Mouse (Mus musculus) embryo, embryonic 9.5 days (tissue): ENCODE measurements around the gene Card11.

Experiments
- DNase-seq: peaks from one replicate; pipeline ENCODE4 v3.0.0-alpha.2; 2017; ENCODE audit errors: extremely low spot score

The Card11 gene

DNA sequence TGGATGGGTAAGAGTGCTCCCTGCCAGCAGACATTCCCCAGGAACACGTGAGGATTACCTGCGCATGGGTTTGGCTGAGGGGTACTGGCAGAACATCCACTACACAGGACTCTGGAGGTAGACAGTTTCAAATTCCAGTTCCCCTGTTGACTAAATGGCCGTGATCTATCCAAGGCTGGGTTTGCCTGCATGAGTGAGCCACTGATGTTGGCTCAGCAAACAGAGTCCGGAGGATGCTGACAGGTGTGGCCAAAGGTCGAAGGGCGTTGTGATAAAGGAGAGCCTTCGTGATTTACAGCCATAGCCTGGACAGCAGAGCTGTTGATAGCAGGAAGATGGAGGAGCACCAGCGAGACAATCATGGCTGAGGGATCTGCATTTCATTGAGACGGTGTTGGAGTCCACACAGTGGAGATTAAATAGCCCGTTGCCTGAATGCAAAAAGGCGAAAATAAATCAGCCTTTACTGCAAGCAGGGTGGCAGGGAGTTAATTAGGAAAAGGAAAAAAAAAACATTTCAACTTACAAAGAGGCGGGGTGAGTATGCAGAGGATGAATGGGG, 147.9 kb downstream of the Card11 start:
- DNase-seq, result no peak

- peak; percentile 55 for DNase-seq
Measured at GRCm38 (mm10) chr5:140847300-140847729, 153.1 kb downstream of the Card11 start.

GRCm38 (mm10) chr5:140841942-140842341, 158.4 kb downstream of the Card11 start:
- no peak for DNase-seq

GRCm38 (mm10) chr5:140831064-140831431, 169.3 kb downstream of the Card11 start:
- no peak for DNase-seq

- peak; percentile 98 for DNase-seq
Measured at GRCm38 (mm10) chr5:140830314-140831063, 169.9 kb downstream of the Card11 start, which contains the start of gene Gna12. Gene Gna12, minus strand, starts transcription at chr5:140830431.

DNA sequence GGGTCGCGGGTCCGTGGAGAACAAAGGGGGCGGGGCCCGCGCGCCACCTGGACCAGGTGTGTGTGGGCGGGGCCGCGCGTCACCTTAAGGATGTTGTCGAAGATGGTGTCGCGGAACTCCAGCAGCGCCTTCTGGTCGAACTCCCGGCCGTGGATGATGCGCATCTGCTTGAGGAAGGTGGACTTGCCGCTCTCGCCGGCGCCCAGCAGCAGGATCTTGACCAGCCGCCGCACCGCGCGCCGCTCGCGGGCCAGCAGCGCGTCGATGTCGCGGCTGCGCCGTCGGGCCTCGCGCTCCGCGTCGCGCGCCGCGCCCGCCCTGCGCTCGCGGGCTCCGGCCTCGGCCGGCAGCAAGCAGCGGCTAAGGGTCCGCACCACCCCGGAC, 170.5 kb downstream of the Card11 start:
- DNase-seq, result no peak

- no peak for DNase-seq
Measured at GRCm38 (mm10) chr5:140829081-140829910, 171.1 kb downstream of the Card11 start.

- no peak for DNase-seq
Measured at GRCm38 (mm10) chr5:140828363-140828762, 172.0 kb downstream of the Card11 start.

DNA sequence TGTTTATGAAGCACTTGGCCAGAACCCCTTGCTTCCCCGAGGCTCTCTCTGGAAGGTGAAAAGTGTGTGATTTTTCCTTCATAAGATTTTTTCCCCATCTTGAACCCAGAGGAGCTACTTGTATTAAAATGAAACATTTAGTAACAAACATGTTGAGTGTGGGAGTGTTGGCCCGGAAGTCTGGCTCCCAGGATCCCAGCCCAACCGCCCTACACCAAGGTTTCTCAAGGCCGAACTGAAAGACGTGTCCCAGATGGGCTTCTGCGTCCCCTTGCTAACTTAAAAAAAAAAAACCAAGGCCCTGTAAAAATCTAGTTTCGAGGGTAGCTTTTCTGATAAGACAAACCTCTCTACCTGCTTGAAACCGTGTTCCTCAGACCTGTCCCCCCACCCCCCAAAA, 172.5 kb downstream of the Card11 start:
- DNase-seq, result no peak

DNA sequence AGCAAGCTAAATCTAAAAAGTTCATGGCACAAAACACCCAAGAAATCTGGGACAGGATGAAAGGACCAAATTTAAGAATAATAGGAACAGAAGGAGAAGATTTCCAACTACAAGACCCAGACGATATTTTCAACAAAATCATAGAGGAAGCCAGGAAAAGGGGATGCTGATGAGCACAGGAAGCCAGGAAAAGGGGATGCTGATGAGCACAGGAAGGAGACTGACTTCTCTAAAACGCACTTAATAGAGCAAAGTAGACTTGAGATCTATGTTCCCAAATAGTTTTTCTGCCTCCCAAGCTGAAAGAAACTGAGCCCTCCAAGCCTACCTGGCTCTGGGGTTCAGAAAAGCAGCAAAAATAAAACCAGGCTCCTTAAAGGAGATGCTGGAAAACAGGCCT, 173.0 kb downstream of the Card11 start:
- no peak for DNase-seq

DNA sequence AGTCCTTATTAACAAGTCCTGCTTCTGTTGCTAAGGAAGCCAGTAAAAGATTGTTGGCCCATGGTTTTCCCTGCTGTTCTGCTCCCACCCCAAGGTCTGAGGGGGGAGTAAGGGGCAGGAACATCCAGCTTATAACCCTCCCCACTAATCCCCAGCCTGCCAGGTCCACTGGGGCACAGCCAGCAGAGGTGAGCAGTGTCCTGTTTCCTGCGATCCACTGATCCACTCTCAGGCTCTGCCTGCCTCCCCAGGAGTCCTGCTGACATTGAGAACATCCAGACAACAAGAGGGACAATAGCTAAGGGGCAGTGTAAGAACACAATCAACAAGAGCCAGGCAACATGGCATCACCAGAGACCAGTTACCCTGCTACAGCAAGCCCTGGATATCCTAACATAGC, 173.6 kb downstream of the Card11 start:
- DNase-seq, result no peak

GRCm38 (mm10) chr5:140826118-140826517, 174.3 kb downstream of the Card11 start:
- no peak for DNase-seq

DNA sequence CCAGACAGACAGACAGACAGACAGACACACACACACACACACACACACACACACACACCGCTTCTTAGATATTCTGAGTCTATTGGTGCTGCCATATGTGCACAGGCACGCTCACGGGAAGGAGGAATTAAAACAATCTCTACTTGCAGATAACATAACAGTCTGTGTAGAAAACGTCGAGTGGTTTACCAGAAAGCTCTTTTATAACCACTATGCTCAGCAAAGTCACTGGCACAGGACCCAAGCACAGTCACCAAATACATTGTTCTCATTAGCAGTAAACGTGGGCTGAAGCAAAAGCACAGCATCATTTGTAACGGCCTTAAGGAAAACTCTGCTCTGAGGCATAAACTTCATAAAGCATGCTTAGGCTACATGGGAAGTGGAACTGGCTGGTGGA, 176.3 kb downstream of the Card11 start:
- DNase-seq, result no peak

DNA sequence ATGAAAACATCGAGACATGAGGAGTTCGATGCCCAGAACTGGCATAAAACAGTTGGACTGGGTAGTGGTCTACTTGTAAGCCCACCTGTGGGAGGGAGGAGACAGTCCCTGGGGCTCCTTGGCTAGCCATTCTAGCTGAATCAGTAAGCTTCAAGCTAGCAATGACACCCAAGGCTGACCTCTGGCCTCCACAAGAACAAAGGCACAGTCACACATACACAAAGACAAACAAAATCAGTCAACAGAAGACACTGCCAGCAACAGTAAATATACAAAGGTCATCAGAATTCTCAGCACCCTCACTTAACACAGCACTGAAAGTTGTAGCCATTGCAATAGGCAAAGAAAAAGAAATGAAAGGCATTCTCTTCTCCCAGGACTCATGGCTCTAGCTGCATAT, 177.0 kb downstream of the Card11 start:
- no peak for DNase-seq
